Mouse (Mus musculus) CH12.LX (cell line): Measurements from ENCODE around the gene Tex14. TPM values are rescaled to one million over a fixed set of nuclear protein-coding genes. Genes with fewer than 3 reads are reported as not detected.

Source experiments
- DNase-seq: peaks from one replicate; pipeline ENCODE4 v3.0.0-alpha.2; 2013; ENCODE audit errors: extremely low read depth
- H3K27ac ChIP-seq: 2 replicates; pipeline ENCODE4 v1.5.1; 2012; ENCODE audit warnings: low read depth, mild to moderate bottlenecking, control low read depth, moderate library complexity; ENCODE audit not compliant: insufficient read depth
- H3K27me3 ChIP-seq: replicated peaks from 2 replicates; pipeline ENCODE3; 2012; ENCODE audit warnings: inconsistent platforms
- H3K36me3 ChIP-seq, 2 experiments: replicated peaks in 1 of 2; 2 replicates each; pipeline versions ENCODE3 to v1.6.1; 2012; ENCODE audit warnings: inconsistent platforms in 1 of 2, low read length in 1 of 2, mild to moderate bottlenecking in 1 of 2, mixed read lengths in 1 of 2, moderate library complexity in 1 of 2; ENCODE audit not compliant: control insufficient read depth in 1 of 2, insufficient read depth in 1 of 2
- H3K4me1 ChIP-seq, 2 experiments: 2 replicates each; pipeline ENCODE4 v1.6.1; 2012; ENCODE audit warnings: inconsistent platforms in 1 of 2, moderate library complexity in 1 of 2; ENCODE audit not compliant: insufficient read depth in 2 of 2, control insufficient read depth in 1 of 2
- H3K4me2 ChIP-seq: 2 replicates; pipeline ENCODE4 v1.6.1; 2012; ENCODE audit warnings: low read depth, mild to moderate bottlenecking, control low read depth; ENCODE audit not compliant: poor library complexity, insufficient read depth, severe bottlenecking
- H3K4me3 ChIP-seq, 3 experiments: fragments of 150-350 bp in 1 of 3; sonication (generic) in 1 of 3; replicated peaks in 1 of 3; 2 replicates each; pipeline versions ENCODE3 to v1.5.1; 2011 to 2012; ENCODE audit warnings: low read depth in 2 of 3, low read length in 2 of 3, mild to moderate bottlenecking in 2 of 3, moderate library complexity in 2 of 3, control low read depth in 1 of 3, improper control_type of control experiment in 1 of 3, inconsistent platforms in 1 of 3, mixed read lengths in 1 of 3; ENCODE audit not compliant: poor library complexity in 1 of 3
- H3K79me2 ChIP-seq: replicated peaks from 2 replicates; pipeline ENCODE4 v1.6.1; 2012; ENCODE audit warnings: mild to moderate bottlenecking, moderate library complexity; ENCODE audit not compliant: control insufficient read depth, poor library complexity, insufficient read depth, severe bottlenecking; ENCODE audit errors: extremely low read depth
- H3K9ac ChIP-seq: 2 replicates; pipeline ENCODE4 v1.6.1; 2012; ENCODE audit warnings: low read depth, mild to moderate bottlenecking, control low read depth, moderate library complexity; ENCODE audit not compliant: insufficient read depth
- H3K9me3 ChIP-seq: replicated peaks from 2 replicates; pipeline ENCODE3; 2012; ENCODE audit warnings: low read length, inconsistent platforms, mixed read lengths
- CHD1 ChIP-seq: IDR thresholded peaks from 2 replicates; pipeline ENCODE4 v1.6.1; 2012; ENCODE audit warnings: low read depth, low read length, improper control_type of control experiment, inconsistent platforms
- CHD2 ChIP-seq: IDR thresholded peaks from 2 replicates; pipeline ENCODE4 v1.6.1; 2011; ENCODE audit warnings: low read length, improper control_type of control experiment
- CTCF ChIP-seq, 2 experiments: IDR thresholded peaks in 1 of 2; conservative IDR thresholded peaks in 1 of 2; 2 replicates each; pipeline ENCODE4 v1.5.1; 2011 to 2012; ENCODE audit warnings: low read depth in 2 of 2, low read length in 2 of 2, improper control_type of control experiment in 1 of 2, inconsistent platforms in 1 of 2, mild to moderate bottlenecking in 1 of 2, moderate library complexity in 1 of 2
- EP300 ChIP-seq: IDR thresholded peaks from 2 replicates; pipeline ENCODE4 v1.6.1; 2011; ENCODE audit warnings: low read length, improper control_type of control experiment
- ETS1 ChIP-seq: conservative IDR thresholded peaks from 2 replicates; pipeline ENCODE4 v1.6.1; 2012; ENCODE audit warnings: low read depth, mild to moderate bottlenecking, inconsistent platforms, low read length, improper control_type of control experiment, moderate library complexity
- IRF4 ChIP-seq: IDR thresholded peaks from 2 replicates; pipeline ENCODE4 v1.6.1; 2014; ENCODE audit warnings: low read depth, mild to moderate bottlenecking, inconsistent platforms, low read length, improper control_type of control experiment
- JUND ChIP-seq: conservative IDR thresholded peaks from 2 replicates; pipeline ENCODE4 v1.6.1; 2011; ENCODE audit warnings: low read depth, low read length, improper control_type of control experiment
- MAFK ChIP-seq: IDR thresholded peaks from 2 replicates; pipeline ENCODE4 v1.6.1; 2011; ENCODE audit warnings: low read length, improper control_type of control experiment; ENCODE audit not compliant: insufficient replicate concordance
- MAZ ChIP-seq: IDR thresholded peaks from 2 replicates; pipeline ENCODE4 v1.6.1; 2012; ENCODE audit warnings: low read depth, mild to moderate bottlenecking, inconsistent platforms, low read length, improper control_type of control experiment, moderate library complexity
- MXI1 ChIP-seq: IDR thresholded peaks from 2 replicates; pipeline ENCODE4 v1.6.1; 2011; ENCODE audit warnings: mild to moderate bottlenecking, low read depth, low read length, improper control_type of control experiment
- NELFE ChIP-seq: IDR thresholded peaks from 2 replicates; pipeline ENCODE4 v1.6.1; 2011; ENCODE audit warnings: low read depth, low read length, improper control_type of control experiment
- NRF1 ChIP-seq: IDR thresholded peaks from 2 replicates; pipeline ENCODE4 v1.6.1; 2014; ENCODE audit warnings: low read depth, mild to moderate bottlenecking, inconsistent platforms, low read length, improper control_type of control experiment, moderate library complexity
- POLR2A ChIP-seq: IDR thresholded peaks from 2 replicates; pipeline ENCODE4 v1.6.1; 2011; ENCODE audit warnings: low read depth, mild to moderate bottlenecking, improper control_type of control experiment, low read length
- RAD21 ChIP-seq: IDR thresholded peaks from 2 replicates; pipeline ENCODE4 v1.6.1; 2011; ENCODE audit warnings: low read depth, mild to moderate bottlenecking, low read length, improper control_type of control experiment, moderate library complexity
- RCOR1 ChIP-seq: conservative IDR thresholded peaks from 2 replicates; pipeline ENCODE4 v1.6.1; 2012; ENCODE audit warnings: low read depth, mild to moderate bottlenecking, inconsistent platforms, low read length, improper control_type of control experiment
- TCF12 ChIP-seq: IDR thresholded peaks from 2 replicates; pipeline ENCODE4 v1.6.1; 2014; ENCODE audit warnings: low read depth, mild to moderate bottlenecking, inconsistent platforms, low read length, improper control_type of control experiment
- UBTF ChIP-seq: IDR thresholded peaks from 2 replicates; pipeline ENCODE4 v1.6.1; 2012; ENCODE audit warnings: low read depth, mild to moderate bottlenecking, inconsistent platforms, low read length, improper control_type of control experiment, moderate library complexity
- ZKSCAN1 ChIP-seq: IDR thresholded peaks from 2 replicates; pipeline ENCODE4 v1.6.1; 2012; ENCODE audit warnings: low read depth, inconsistent platforms, low read length, improper control_type of control experiment, borderline replicate concordance
- dilution Hi-C: fragments of 300-500 bp; cut with MboI; formaldehyde crosslinking; loops from 2 replicates; pipeline ENCODE4 v1.14.3; 2020; ENCODE audit warnings: low sequenced_read_pairs; ENCODE audit not compliant: extremely low pct_unique_long_range_greater_than_20kb, extremely low pct_ligation_motif_present
- in situ Hi-C: fragments of 300-500 bp; cut with MboI; formaldehyde crosslinking; loops from 3 replicates; pipeline ENCODE4 v1.14.3; 2019; ENCODE audit warnings: low sequenced_read_pairs, low pct_ligation_motif_present, low pct_unique_long_range_greater_than_20kb, mixed read lengths
- polyA plus RNA-seq: library from polyadenylated mRNA; unstranded; fragments of >175 nt; gene quantifications from 2 replicates; pipeline ENCODE4 v1.2.1, GENCODE M21; 2012; ENCODE audit warnings: low read depth; ENCODE audit not compliant: insufficient read length
- total RNA-seq, 2 experiments: library from RNA; depleted of rRNA; stranded (reverse); fragments of 300-350 nt in 1 of 2; fragments of >200 nt in 1 of 2; gene quantifications; 2 replicates each; pipeline ENCODE4 v1.2.3; 2012 to 2014

The Tex14 gene
- total and polyA plus RNA-seq, 3 experiments, result 1.3 to 2.1 (median 1.4) TPM

DNA sequence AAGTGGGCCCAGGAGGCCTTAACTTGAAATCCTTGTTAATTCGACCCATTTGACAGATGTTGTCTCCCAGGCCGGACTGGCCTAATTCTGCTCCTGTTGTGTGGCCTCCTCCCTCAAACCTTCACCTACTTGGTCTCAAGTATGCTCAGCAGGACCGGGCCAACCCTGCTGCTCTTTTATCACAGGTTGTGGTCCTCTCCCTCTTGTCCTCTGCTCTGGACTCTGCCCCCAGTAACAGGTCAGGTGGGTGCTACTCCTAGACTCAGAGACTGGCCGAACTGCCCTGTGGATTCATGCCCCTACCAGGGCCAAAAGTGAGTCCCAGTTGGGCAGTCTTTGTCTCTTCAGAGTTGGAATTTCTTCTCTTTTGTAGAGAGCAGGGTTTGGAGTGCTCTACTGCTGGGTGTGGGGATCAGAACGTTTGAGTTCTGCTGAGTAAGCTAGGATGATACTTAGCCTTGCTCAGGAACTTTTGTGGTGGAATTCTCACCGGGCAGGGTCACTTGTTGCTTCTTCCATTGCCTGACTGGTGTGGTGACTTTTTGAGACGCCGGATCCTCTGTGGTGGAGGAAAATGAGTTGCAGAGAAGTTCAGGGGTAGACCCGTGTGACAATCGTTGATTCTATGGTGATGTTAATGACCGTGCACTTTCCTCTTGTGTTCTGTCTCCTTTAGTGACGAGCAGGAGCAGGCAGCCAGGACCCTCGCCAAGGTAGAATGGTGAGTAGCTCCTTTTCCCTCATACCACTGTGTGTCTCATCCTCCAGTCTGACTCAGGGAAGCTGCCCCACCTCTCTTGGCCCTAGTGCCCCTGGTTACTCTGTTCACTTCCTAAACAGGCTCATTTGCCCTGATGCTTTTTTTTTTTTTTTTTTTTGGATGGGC, 188.1 kb downstream of the Tex14 start:
- no peak for DNase-seq
- Histone ChIP-seq H3K27ac (peak overlapping the region; percentile 67), H3K4me1 (peaks cover 25 to 63% of the 10 kb centered on the region in 2 experiments), H3K27me3 (no peaks in the 10 kb centered on the region), H3K4me2 (peak overlapping the region; percentile 79), H3K4me3 (peak overlapping the region; percentile 69 to 86 (median 76)), H3K79me2 (peaks cover 12% of the 10 kb centered on the region), H3K36me3 (peaks cover 10 to 16% of the 10 kb centered on the region in 2 experiments), H3K9ac (peak overlapping the region; percentile 69), H3K9me3 (no peaks in the 10 kb centered on the region)
- TF ChIP-seq CHD1 (peak; percentile 52; the same call in 1 of the 2 replicates), CHD2 (no peak), ZKSCAN1 (no peak), RCOR1 (no peak), MAFK (peak; percentile 81), CTCF (conservative IDR thresholded peaks at IDR 0.05 in 1 of 2, IDR thresholded peaks at IDR 0.05 in 1 of 2; ENCODE audit: low read depth in 2 of 2, low read length in 2 of 2) (no peak), MAZ (0 out of 2 replicates have a peak, but pooled peaks have one; percentile 29)
- dilution Hi-C loops (no loop called here), in situ Hi-C loops (no loop called here)

- in situ Hi-C loops (no loop called here), dilution Hi-C loops (no loop called here)
- Histone ChIP-seq H3K4me3 (peak overlapping the region; percentile 53 to 62 (median 58)), H3K9ac (peak overlapping the region; percentile 54), H3K27ac (peak overlapping the region; percentile 40), H3K79me2 (peaks cover 12% of the 10 kb centered on the region), H3K27me3 (no peaks in the 10 kb centered on the region), H3K4me2 (peak overlapping the region; percentile 93), H3K4me1 (peaks cover 25 to 64% of the 10 kb centered on the region in 2 experiments), H3K9me3 (no peaks in the 10 kb centered on the region), H3K36me3 (peaks cover 31 to 38% of the 10 kb centered on the region in 2 experiments)
- DNase-seq, result peak; percentile 89
- TF ChIP-seq NELFE (0 out of 2 replicates have a peak, but pooled peaks have one; percentile 45), IRF4 (peak; percentile 39; the same call in 1 of the 2 replicates), ETS1 (peak; percentile 18; the same call in 1 of the 2 replicates), UBTF (peak; percentile 60; the same call in 1 of the 2 replicates), EP300 (peak; percentile 54; the same call in 1 of the 2 replicates), TCF12 (peak; percentile 47; the same call in 1 of the 2 replicates), NRF1 (no peak; the same call in 1 of the 2 replicates), JUND (no peak), MAZ (peak; percentile 73), RAD21 (no peak), POLR2A (peak; percentile 56), MXI1 (peak; percentile 28)
Measured at GRCm38 (mm10) chr11:87595327-87595841, 190.5 kb downstream of the Tex14 start.
